Comparison of ENCODE assay signal across 20 mouse cellular contexts in the genomic region with DNA sequence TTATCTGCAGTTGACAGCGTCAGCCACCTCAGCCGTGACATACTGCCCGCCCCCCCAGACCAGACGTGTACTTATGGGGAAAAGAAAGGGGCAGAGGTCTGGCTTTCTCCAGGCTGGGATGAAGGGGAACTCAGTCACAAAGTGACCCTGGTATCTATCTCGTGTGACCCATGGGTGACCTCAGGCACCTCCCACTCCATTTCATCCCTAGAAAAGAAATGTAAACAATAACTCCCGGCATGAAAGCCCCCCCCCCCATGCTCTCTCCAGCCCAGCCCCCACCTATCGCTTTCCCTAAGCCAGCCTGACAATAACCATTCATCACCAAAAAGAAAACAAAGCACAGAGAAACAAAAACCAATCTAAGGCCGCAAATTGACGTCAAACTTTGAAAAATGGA.
A peak's percentile ranks its signal among the peaks of the same experiment; 100 is the strongest.
DNase-seq lines count a peak whose midpoint lies in the region; ATAC-seq lines count a peak whose summit lies in the region.
"Had no signal": no experiment of that assay in that cellular context is flagged by ENCODE, and none has a peak within 500 bp of the region (broad histone marks: within the 10 kb centered on the region; RNA-seq: fewer than 3 reads in every experiment).

No protein-coding gene starts in this region.

- no peaks in the 10 kb centered on the region for H3K9me3 ChIP-seq in hindbrain, embryonic 11.5 days (ENCODE audit: control insufficient read depth, low read length)
- no peaks in the 10 kb centered on the region for H3K9me3 ChIP-seq in hindbrain, embryonic 14.5 days (ENCODE audit: control insufficient read depth, low read length)
- H3K9me3 ChIP-seq in midbrain, embryonic 13.5 days: no peaks in the 10 kb centered on the region
- no peaks in the 10 kb centered on the region for H3K9me3 ChIP-seq in midbrain, embryonic 16.5 days (replicated peaks; ENCODE audit: control insufficient read depth, low read length, poor library complexity, severe bottlenecking)
- no peaks in the 10 kb centered on the region for H3K9me3 ChIP-seq in embryonic facial prominence, embryonic 12.5 days
- H3K9me3 ChIP-seq in neural tube, embryonic 12.5 days: no peaks in the 10 kb centered on the region
- H3K9me3 ChIP-seq: forebrain, embryonic 13.5 days; heart, embryonic 13.5 days; intestine, embryonic 15.5 days; liver, embryonic 12.5 days; lung, embryonic 15.5 days had no signal

- H3K4me2 ChIP-seq in hindbrain, embryonic 11.5 days (replicated peaks; ENCODE audit: low read depth, low read length): no peak overlapping the region
- no peak overlapping the region for H3K4me2 ChIP-seq in hindbrain, embryonic 14.5 days (replicated peaks)
- no peak overlapping the region for H3K4me2 ChIP-seq in midbrain, embryonic 13.5 days (replicated peaks)
- no peak overlapping the region for H3K4me2 ChIP-seq in midbrain, embryonic 16.5 days (ENCODE audit: low read length)
- no peak overlapping the region for H3K4me2 ChIP-seq in embryonic facial prominence, embryonic 12.5 days (replicated peaks)
- H3K4me2 ChIP-seq in neural tube, embryonic 12.5 days (replicated peaks): 0 out of 2 replicates have a peak overlapping the region, but pooled peaks have one; percentile 5
- H3K4me2 ChIP-seq: forebrain, embryonic 13.5 days; heart, embryonic 13.5 days; intestine, embryonic 15.5 days; liver, embryonic 12.5 days; lung, embryonic 15.5 days had no signal

- no peak overlapping the region for H3K9ac ChIP-seq in hindbrain, embryonic 11.5 days (ENCODE audit: low read depth, low read length)
- H3K9ac ChIP-seq in hindbrain, embryonic 14.5 days: no peak overlapping the region
- no peak overlapping the region for H3K9ac ChIP-seq in midbrain, embryonic 13.5 days (replicated peaks)
- no peak overlapping the region for H3K9ac ChIP-seq in midbrain, embryonic 16.5 days (ENCODE audit: low read depth, low read length)
- no peak overlapping the region for H3K9ac ChIP-seq in embryonic facial prominence, embryonic 12.5 days
- no peak overlapping the region for H3K9ac ChIP-seq in neural tube, embryonic 12.5 days
- H3K9ac ChIP-seq: forebrain, embryonic 13.5 days; heart, embryonic 13.5 days; intestine, embryonic 15.5 days; liver, embryonic 12.5 days; lung, embryonic 15.5 days had no signal

- 0 out of 2 replicates have a peak overlapping the region, but pooled peaks have one; percentile 3 for H3K27ac ChIP-seq in hindbrain, embryonic 11.5 days (ENCODE audit: low read depth, low read length)
- H3K27ac ChIP-seq in hindbrain, embryonic 14.5 days: no peak overlapping the region
- 0 out of 2 replicates have a peak overlapping the region, but pooled peaks have one; percentile 51 for H3K27ac ChIP-seq in midbrain, embryonic 13.5 days
- no peak overlapping the region; the same call in 1 of the 2 replicates for H3K27ac ChIP-seq in midbrain, embryonic 16.5 days (ENCODE audit: low read length)
- H3K27ac ChIP-seq in embryonic facial prominence, embryonic 12.5 days: peak overlapping the region; percentile 36; the same call in 1 of the 2 replicates
- H3K27ac ChIP-seq in neural tube, embryonic 12.5 days: no peak overlapping the region
- H3K27ac ChIP-seq: forebrain, embryonic 13.5 days; heart, embryonic 13.5 days; intestine, embryonic 15.5 days; liver, embryonic 12.5 days; lung, embryonic 15.5 days had no signal

- no peak overlapping the region for H3K4me3 ChIP-seq in hindbrain, embryonic 11.5 days (ENCODE audit: low read depth, low read length)
- no peak overlapping the region for H3K4me3 ChIP-seq in hindbrain, embryonic 14.5 days (replicated peaks; ENCODE audit: low read length)
- H3K4me3 ChIP-seq in midbrain, embryonic 13.5 days (replicated peaks): no peak overlapping the region
- no peak overlapping the region for H3K4me3 ChIP-seq in midbrain, embryonic 16.5 days (ENCODE audit: low read depth, low read length)
- H3K4me3 ChIP-seq in embryonic facial prominence, embryonic 12.5 days: no peak overlapping the region
- H3K4me3 ChIP-seq in neural tube, embryonic 12.5 days: no peak overlapping the region
- H3K4me3 ChIP-seq: forebrain, embryonic 13.5 days; heart, embryonic 13.5 days; intestine, embryonic 15.5 days; liver, embryonic 12.5 days; lung, embryonic 15.5 days had no signal

- no peak for DNase-seq in hindbrain, embryonic 11.5 days (ENCODE audit: low spot score)
- no peak for DNase-seq in hindbrain, embryonic 14.5 days (ENCODE audit: low spot score)
- no peak for DNase-seq in ovary, postnatal 10 days (ENCODE audit: low spot score)
- DNase-seq in lung, adult 18-20 months: no peak
- DNase-seq: adrenal gland, postnatal 25 days; B cell, adult 2 months; cerebellum, adult 2 months; gastrocnemius, postnatal 25 days; heart, postnatal 4 days; kidney, postnatal 14 days; thymus, postnatal 25 days had no signal

- WGBS in hindbrain, embryonic 11.5 days: 11% methylated on average over 9 of the region's 9 CpGs
- WGBS in hindbrain, embryonic 14.5 days: 6% methylated on average over 9 of the region's 9 CpGs
- 17% methylated on average over 9 of the region's 9 CpGs for WGBS in midbrain, embryonic 13.5 days
- WGBS in midbrain, embryonic 16.5 days: 22% methylated on average over 9 of the region's 9 CpGs
- WGBS in embryonic facial prominence, embryonic 12.5 days: 21% methylated on average over 9 of the region's 9 CpGs
- 10% methylated on average over 9 of the region's 9 CpGs for WGBS in neural tube, embryonic 12.5 days

- no peaks in the 10 kb centered on the region for H3K36me3 ChIP-seq in hindbrain, embryonic 11.5 days (ENCODE audit: control insufficient read depth, insufficient read depth, low read length)
- no peaks in the 10 kb centered on the region for H3K36me3 ChIP-seq in hindbrain, embryonic 14.5 days (replicated peaks; ENCODE audit: control insufficient read depth, insufficient read depth)
- no peaks in the 10 kb centered on the region for H3K36me3 ChIP-seq in midbrain, embryonic 13.5 days
- no peaks in the 10 kb centered on the region for H3K36me3 ChIP-seq in midbrain, embryonic 16.5 days (ENCODE audit: control insufficient read depth, insufficient read depth, low read length)
- H3K36me3 ChIP-seq in embryonic facial prominence, embryonic 12.5 days: no peaks in the 10 kb centered on the region
- no peaks in the 10 kb centered on the region for H3K36me3 ChIP-seq in neural tube, embryonic 12.5 days
- H3K36me3 ChIP-seq: heart, embryonic 13.5 days; intestine, embryonic 15.5 days; liver, embryonic 12.5 days; lung, embryonic 15.5 days had no signal

- H3K4me1 ChIP-seq in hindbrain, embryonic 11.5 days (replicated peaks; ENCODE audit: control insufficient read depth, insufficient read depth, low read length): peaks cover 10% of the 10 kb centered on the region
- peaks cover 12% of the 10 kb centered on the region for H3K4me1 ChIP-seq in hindbrain, embryonic 14.5 days (replicated peaks; ENCODE audit: control insufficient read depth, insufficient read depth, low read length)
- H3K4me1 ChIP-seq in midbrain, embryonic 13.5 days (replicated peaks): peaks cover 19% of the 10 kb centered on the region
- H3K4me1 ChIP-seq in midbrain, embryonic 16.5 days (ENCODE audit: control insufficient read depth, insufficient read depth, low read length): peaks cover 10% of the 10 kb centered on the region
- H3K4me1 ChIP-seq in embryonic facial prominence, embryonic 12.5 days: peaks cover 20% of the 10 kb centered on the region
- peaks cover 20% of the 10 kb centered on the region for H3K4me1 ChIP-seq in neural tube, embryonic 12.5 days

- ATAC-seq in hindbrain, embryonic 11.5 days (ENCODE audit: low FRiP score): no peak
- ATAC-seq in hindbrain, embryonic 14.5 days (ENCODE audit: low FRiP score): no peak
- ATAC-seq in midbrain, embryonic 13.5 days: no peak
- ATAC-seq in midbrain, embryonic 16.5 days: no peak
- ATAC-seq in embryonic facial prominence, embryonic 12.5 days (ENCODE audit: insufficient number of reproducible peaks, insufficient read depth, low FRiP score, low TSS enrichment): no peak
- ATAC-seq in neural tube, embryonic 12.5 days (ENCODE audit: low FRiP score, low read depth): no peak
- ATAC-seq: forebrain, embryonic 13.5 days; intestine, embryonic 15.5 days; liver, embryonic 12.5 days had no signal

- peaks cover 17% of the 10 kb centered on the region for H3K27me3 ChIP-seq in hindbrain, embryonic 11.5 days (ENCODE audit: control insufficient read depth, insufficient read depth, low read length)
- H3K27me3 ChIP-seq in hindbrain, embryonic 14.5 days (ENCODE audit: control insufficient read depth, insufficient read depth, low read length): 0 out of 2 replicates have a peak, but pooled peaks cover 3% of the 10 kb centered on the region
- peaks cover 31% of the 10 kb centered on the region for H3K27me3 ChIP-seq in midbrain, embryonic 13.5 days
- H3K27me3 ChIP-seq in midbrain, embryonic 16.5 days (ENCODE audit: control insufficient read depth, insufficient read depth, low read depth, low read length): no peaks in the 10 kb centered on the region
- H3K27me3 ChIP-seq in embryonic facial prominence, embryonic 12.5 days: no peaks in the 10 kb centered on the region
- peaks cover 26% of the 10 kb centered on the region for H3K27me3 ChIP-seq in neural tube, embryonic 12.5 days (replicated peaks)
- H3K27me3 ChIP-seq: intestine, embryonic 15.5 days; liver, embryonic 12.5 days; lung, embryonic 15.5 days had no signal

Comparison
In these comparisons a context has a peak if more than half of its experiments do, and no peak if none do; other contexts are left out.
1. H3K27ac ChIP-seq: peak in hindbrain, embryonic 11.5 days (single experiment), midbrain, embryonic 13.5 days (single experiment) and embryonic facial prominence, embryonic 12.5 days (single experiment); none in hindbrain, embryonic 14.5 days (single experiment), midbrain, embryonic 16.5 days (single experiment) and neural tube, embryonic 12.5 days (single experiment).